Mouse (Mus musculus) urinary bladder, postnatal 10 days (tissue): ENCODE measurements around the gene Stag1.

Experiments
- DNase-seq: peaks from one replicate; pipeline ENCODE4 v3.0.0; 2022; ENCODE audit warnings: low spot score

Gene Stag1

DNA sequence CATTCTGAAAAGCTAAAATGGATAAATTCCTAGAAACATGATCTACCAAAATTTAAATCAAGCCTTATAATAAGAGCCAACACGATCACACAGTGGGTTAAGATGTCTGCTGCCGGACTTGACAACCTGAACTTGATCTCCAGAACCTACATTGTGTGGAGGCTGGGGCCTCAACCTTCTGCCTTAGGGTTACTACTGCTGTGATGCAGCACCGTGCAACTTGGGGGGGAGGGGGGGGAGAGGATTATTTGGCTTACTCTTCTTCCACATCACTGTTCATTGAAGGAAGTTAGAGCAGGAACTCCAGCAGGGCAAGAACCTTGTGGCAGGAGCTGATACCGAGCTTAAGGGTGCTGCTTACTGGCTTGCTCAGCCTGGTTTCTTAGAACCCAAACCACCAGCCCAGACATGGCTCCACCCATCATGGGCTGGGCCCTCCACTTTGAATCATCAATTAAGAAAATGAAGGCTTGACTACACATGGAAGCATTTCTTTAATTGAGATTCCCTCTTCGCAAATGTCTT, 365.4 kb downstream of the Stag1 start:
- DNase-seq, result no peak

GRCm38 (mm10) chr9:100963428-100963912, 365.9 kb downstream of the Stag1 start:
- no peak for DNase-seq

- DNase-seq, result no peak
These were observed 366.5 kb downstream of the Stag1 start for GRCm38 (mm10) chr9:100964106-100964505.

- no peak for DNase-seq
These were observed 371.9 kb downstream of the Stag1 start for GRCm38 (mm10) chr9:100969461-100969860.

- DNase-seq, result no peak
These were observed 381.1 kb downstream of the Stag1 start for GRCm38 (mm10) chr9:100978666-100979065.

DNA sequence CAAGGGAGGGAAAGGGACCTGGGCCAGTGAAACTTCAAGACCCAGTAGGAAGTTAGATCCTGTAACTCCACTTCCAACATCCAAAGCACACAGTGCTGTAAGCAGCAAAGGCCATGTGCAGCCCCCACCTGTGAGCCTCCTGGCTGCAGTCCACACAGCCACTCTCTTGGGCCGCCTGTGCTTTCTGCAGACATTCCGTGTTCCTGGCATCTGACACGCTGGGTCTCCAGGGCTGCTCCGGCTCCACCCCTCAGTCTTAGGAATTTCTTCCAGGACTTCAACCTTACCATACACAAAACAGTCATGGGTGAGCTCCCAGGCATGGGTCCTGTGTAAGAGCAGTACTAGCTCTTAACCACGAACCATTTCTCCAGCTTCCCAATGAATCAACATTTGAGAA, 381.7 kb downstream of the Stag1 start:
- DNase-seq, result no peak

DNA sequence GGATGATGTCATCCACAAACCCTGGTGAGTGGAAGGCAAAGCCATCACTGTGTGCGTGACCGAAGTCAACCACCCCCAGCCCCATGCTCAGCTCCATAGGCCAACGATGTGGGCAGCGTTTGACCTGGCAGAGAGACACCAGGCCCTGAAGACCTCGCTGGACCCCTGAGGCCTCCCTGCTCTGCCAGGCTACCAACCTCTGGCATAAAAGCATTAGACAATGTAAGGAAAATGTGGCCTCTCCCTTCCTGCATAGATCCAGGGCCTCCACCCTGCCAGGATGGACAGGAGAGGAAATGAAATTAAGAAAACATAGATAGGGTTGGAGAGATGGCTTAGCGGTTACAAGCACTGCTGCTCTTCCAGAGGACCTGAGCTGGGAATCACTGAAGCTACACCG, 385.2 kb downstream of the Stag1 start:
- no peak for DNase-seq

GRCm38 (mm10) chr9:100984381-100985310, 387.0 kb downstream of the Stag1 start:
- no peak for DNase-seq

- DNase-seq, result no peak
These were observed 389.4 kb downstream of the Stag1 start for GRCm38 (mm10) chr9:100987006-100987405.

GRCm38 (mm10) chr9:100987850-100988249, 390.3 kb downstream of the Stag1 start:
- no peak for DNase-seq

DNA sequence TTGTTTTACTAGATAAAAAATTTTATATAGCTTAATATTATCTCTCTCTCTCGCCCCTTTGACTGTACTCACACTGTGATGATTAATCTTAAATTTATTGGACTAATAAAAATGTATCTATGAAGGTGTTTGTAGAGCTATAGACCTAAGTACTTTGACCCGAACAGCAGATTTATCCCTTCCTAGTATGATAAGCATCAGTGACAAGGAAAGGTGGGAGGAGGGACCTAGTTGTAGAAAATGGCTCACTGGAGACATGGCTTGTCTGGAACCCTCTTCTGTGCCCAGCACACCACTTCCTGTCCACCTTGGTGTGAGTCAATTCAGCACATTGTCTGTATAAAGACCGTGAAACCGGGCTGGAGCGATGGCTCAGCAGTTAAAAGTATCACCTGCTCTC, 393.0 kb downstream of the Stag1 start:
- no peak for DNase-seq

DNA sequence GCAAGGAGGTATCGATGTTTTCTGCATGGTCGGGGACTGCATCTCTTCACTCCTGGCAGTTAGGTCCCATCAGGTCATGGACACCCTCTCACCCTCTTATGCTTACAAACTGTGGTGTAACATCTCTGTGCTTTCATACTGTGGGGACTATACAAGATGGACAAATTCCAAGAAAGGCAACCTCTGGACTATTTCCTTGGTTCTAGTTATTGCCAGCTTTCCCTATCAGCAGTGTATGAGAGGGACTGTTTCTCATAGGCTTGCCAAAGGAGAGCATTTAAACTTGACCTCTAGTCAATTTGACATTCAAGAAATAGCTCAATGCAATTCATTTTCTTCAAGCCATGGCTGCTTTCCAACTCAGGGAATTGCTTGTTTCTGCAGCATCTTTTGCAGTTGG, 393.7 kb downstream of the Stag1 start:
- no peak for DNase-seq

DNA sequence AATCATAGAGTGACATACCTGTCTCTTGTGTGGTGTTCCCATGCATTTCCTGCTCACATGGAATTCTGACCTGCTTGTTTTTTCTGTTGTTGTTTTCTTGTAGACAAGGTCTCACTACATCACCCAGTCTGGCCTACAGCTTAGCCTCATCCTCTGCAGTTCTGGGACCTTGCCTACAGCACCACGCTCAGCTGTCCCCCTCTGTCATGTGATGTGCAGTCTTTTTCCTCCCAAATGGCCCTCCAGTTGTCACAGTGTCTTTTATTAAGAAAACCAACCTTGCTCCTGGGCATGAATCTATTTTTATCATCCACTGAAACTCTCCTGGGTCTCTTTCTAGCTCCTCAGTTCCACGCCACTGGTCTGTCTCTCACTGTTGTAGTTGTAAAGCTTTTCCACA, 394.6 kb downstream of the Stag1 start:
- DNase-seq, result no peak

DNA sequence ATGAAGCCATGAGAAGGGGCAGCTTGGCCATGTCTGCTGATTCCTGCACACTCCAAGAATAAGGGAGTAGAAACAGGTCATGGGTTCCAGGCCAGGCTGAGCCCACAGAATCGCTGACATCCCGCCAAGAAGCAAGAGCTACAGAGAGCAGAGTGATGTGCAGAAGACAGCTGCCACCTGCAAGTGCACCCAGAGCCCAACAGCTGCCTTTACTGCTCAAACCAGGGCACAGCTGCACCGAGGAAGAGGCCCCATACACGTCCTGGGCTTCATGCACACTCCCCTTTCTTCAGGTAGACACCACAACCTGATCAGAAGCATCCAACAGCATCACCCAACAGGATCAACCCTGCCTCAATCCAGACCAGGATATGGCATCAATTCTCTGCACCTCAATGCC, 396.3 kb downstream of the Stag1 start:
- no peak for DNase-seq

GRCm38 (mm10) chr9:100997138-100997537, 399.5 kb downstream of the Stag1 start:
- DNase-seq, result no peak

DNA sequence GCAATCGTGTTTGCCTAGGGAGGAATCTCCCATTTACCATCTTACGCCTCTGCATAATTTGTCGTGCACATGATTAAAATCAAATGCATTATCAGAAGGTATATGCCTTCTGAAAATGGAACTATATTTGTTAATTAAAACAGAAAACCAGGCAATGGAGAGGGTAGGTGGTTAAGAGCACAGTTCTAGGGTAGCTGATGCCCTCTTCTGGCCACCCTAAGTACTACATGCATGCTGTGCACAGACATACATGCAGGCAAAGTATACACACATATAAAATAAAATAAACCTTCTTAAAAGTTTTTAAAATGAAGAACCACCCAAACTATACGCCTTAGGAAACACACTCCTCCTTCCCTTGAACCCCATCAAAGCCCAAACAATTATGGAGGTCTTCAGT, 404.5 kb downstream of the Stag1 start:
- no peak for DNase-seq

DNA sequence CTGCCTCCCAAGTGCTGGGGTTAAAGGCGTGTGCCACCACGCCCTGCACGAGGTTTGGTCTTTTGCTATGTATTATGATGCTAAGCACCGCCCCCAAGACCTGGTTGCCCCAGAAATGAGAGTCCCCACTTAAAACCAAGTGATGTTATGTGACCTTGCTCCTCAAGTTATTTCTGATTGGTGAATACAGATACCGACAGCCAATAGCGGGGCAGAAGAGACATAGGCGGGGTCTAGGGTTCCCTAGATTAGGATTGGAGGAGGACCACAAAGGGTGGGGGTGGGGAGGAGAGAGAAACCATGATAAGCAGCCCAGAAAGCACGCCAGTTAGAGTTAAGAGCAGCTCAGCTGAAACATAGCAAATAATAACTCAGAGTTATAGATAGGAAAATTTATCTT, 405.2 kb downstream of the Stag1 start:
- DNase-seq, result no peak

DNA sequence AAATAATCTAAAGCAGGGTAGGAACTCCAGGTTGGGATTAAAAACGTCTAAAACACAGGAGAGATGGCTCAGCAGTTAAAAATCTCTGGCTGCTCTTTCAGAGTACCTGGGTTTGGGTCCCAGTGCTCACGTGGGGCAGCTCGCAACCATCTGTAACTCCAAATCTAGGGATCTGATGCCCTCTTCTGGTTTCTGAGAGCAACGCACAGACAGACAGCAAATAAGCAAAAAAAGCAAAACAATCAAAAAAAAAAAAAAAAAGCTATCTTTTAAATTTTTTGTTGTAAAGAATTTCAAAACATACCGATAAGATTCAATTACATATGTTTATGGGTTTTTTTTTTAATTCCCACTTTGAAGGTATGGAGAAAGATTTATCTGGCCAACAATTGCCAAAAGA, 405.7 kb downstream of the Stag1 start:
- no peak for DNase-seq

- DNase-seq, result no peak
These were observed 408.3 kb downstream of the Stag1 start for GRCm38 (mm10) chr9:101005866-101006265.
